Mouse (Mus musculus): Measurements from ENCODE around the gene Scn5a. TPM values are rescaled to one million over a fixed set of nuclear protein-coding genes. Genes with fewer than 3 reads are reported as not detected.

Scn5a gene
- total RNA-seq, 2 experiments from 2014 or later = 0.07 to 0.09 TPM

- no peak for DNase-seq (ENCODE audit: low spot score)
Observed at GRCm38 (mm10) chr9:119566214-119566613, 12.6 kb downstream of the Scn5a start.

GRCm38 (mm10) chr9:119564803-119565202 lies 14.0 kb downstream of the Scn5a start:
- DNase-seq (ENCODE audit: low spot score) = no peak

- peak; percentile 37 for DNase-seq (ENCODE audit: low spot score)
Observed at GRCm38 (mm10) chr9:119563617-119564016, 15.2 kb downstream of the Scn5a start.

GRCm38 (mm10) chr9:119562256-119562655 lies 16.6 kb downstream of the Scn5a start:
- no peak for DNase-seq (ENCODE audit: low spot score)

- peak; percentile 20 for DNase-seq (ENCODE audit: low spot score)
Observed at GRCm38 (mm10) chr9:119561746-119562145, 17.1 kb downstream of the Scn5a start.

- no peak for DNase-seq (ENCODE audit: low spot score)
Observed at GRCm38 (mm10) chr9:119559537-119560276, 19.1 kb downstream of the Scn5a start.

GRCm38 (mm10) chr9:119558119-119558854 lies 20.5 kb downstream of the Scn5a start:
- no peak for DNase-seq (ENCODE audit: low spot score)

- DNase-seq (ENCODE audit: low spot score) = no peak
Observed at GRCm38 (mm10) chr9:119556043-119556442, 22.8 kb downstream of the Scn5a start.

GRCm38 (mm10) chr9:119547528-119547927 lies 31.3 kb downstream of the Scn5a start:
- no peak for DNase-seq (ENCODE audit: low spot score)

- no peak for DNase-seq (ENCODE audit: low spot score)
Observed at GRCm38 (mm10) chr9:119547128-119547527, 31.7 kb downstream of the Scn5a start.

GRCm38 (mm10) chr9:119540726-119541125 lies 38.1 kb downstream of the Scn5a start:
- no peak for DNase-seq (ENCODE audit: low spot score)

GRCm38 (mm10) chr9:119537823-119538222 lies 41.0 kb downstream of the Scn5a start:
- DNase-seq (ENCODE audit: low spot score) = no peak

GRCm38 (mm10) chr9:119531684-119532417 lies 47.0 kb downstream of the Scn5a start:
- no peak for DNase-seq (ENCODE audit: low spot score)

- no peak for DNase-seq (ENCODE audit: low spot score)
Observed at GRCm38 (mm10) chr9:119524511-119524910, 54.3 kb downstream of the Scn5a start.

GRCm38 (mm10) chr9:119523301-119523700 lies 55.5 kb downstream of the Scn5a start:
- DNase-seq (ENCODE audit: low spot score) = no peak

GRCm38 (mm10) chr9:119519116-119519515 lies 59.7 kb downstream of the Scn5a start:
- DNase-seq (ENCODE audit: low spot score) = no peak

GRCm38 (mm10) chr9:119518177-119518576 lies 60.6 kb downstream of the Scn5a start:
- DNase-seq (ENCODE audit: low spot score) = no peak

GRCm38 (mm10) chr9:119517467-119517866 lies 61.3 kb downstream of the Scn5a start:
- no peak for DNase-seq (ENCODE audit: low spot score)

GRCm38 (mm10) chr9:119516815-119517214 lies 62.0 kb downstream of the Scn5a start:
- DNase-seq (ENCODE audit: low spot score) = no peak

- no peak for DNase-seq (ENCODE audit: low spot score)
Observed at GRCm38 (mm10) chr9:119515454-119515853, 63.4 kb downstream of the Scn5a start.

GRCm38 (mm10) chr9:119514986-119515385 lies 63.8 kb downstream of the Scn5a start:
- DNase-seq (ENCODE audit: low spot score) = no peak

- DNase-seq (ENCODE audit: low spot score) = peak; percentile 15
Observed at GRCm38 (mm10) chr9:119513816-119514215, 65.0 kb downstream of the Scn5a start.
